Mouse (Mus musculus): ENCODE measurements around the gene Abca5. TPM values are rescaled to one million over a fixed set of nuclear protein-coding genes. Genes with fewer than 3 reads are reported as not detected.

Abca5 gene
- polyA plus RNA-seq, 1 experiment from 2014 or later, result 7.9 TPM

GRCm38 (mm10) chr11:110257061-110257460 is 80.5 kb downstream of the Abca5 start:
- 93% methylated on average over 4 of the region's 4 CpGs for WGBS
- no peak overlapping the region for H3K4me3 ChIP-seq
- no peak for ATAC-seq (ENCODE audit: insufficient number of reproducible peaks, low FRiP score, low TSS enrichment, low read depth)

GRCm38 (mm10) chr11:110252256-110252655 is 85.3 kb downstream of the Abca5 start:
- Histone ChIP-seq H3K9ac (no peak overlapping the region), H3K27me3 (no peaks in the 10 kb centered on the region), H3K4me1 (no peaks in the 10 kb centered on the region), H3K27ac (no peak overlapping the region), H3K4me2 (no peak overlapping the region), H3K4me3 (no peak overlapping the region), H3K9me3 (no peaks in the 10 kb centered on the region), H3K36me3 (no peaks in the 10 kb centered on the region)
- ATAC-seq (ENCODE audit: insufficient number of reproducible peaks, low FRiP score, low TSS enrichment, low read depth), result no peak
- 80% methylated on average over 3 of the region's 3 CpGs for WGBS

More at GRCm38 (mm10) chr11:110257061-110257460, 80.5 kb downstream of the Abca5 start:
- no peaks in the 10 kb centered on the region for H3K36me3 ChIP-seq
- H3K4me1 ChIP-seq, result no peaks in the 10 kb centered on the region
- no peak overlapping the region for H3K4me2 ChIP-seq
- H3K27me3 ChIP-seq, result no peaks in the 10 kb centered on the region
- no peak overlapping the region for H3K9ac ChIP-seq
- no peaks in the 10 kb centered on the region for H3K9me3 ChIP-seq
- H3K27ac ChIP-seq, result no peak overlapping the region

DNA sequence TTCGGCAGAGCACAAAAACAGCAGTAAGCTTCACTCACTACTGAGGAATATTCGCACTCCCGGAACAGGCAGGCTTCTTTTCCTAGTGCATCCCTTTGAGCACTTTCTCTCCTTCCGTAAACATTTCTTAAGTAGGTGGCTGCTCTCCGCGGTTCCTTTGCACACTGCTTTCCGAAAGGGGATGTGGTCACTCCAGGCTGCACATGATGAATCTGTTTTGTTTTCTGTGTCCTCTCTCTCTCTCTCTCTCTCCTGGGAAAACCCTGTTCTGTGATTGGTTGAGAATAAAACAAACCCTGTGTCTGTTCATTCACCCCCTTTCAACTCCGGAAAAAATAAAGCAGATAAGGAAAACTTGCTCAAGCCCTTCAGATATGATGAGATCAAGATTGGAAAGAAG is 86.0 kb downstream of the Abca5 start, which contains the start of gene Abca6:
TSS of gene Abca6 (minus strand) at position 243 of the 400 bp plus-strand sequence.
- Histone ChIP-seq H3K4me2 (0 out of 2 replicates have a peak within 1 kb of the TSS, but pooled peaks have one; percentile 14), H3K4me3 (peak within 1 kb of the TSS; percentile 17), H3K9me3 (no peaks in the 10 kb centered on the region), H3K27me3 (no peaks in the 10 kb centered on the region), H3K4me1 (no peaks in the 10 kb centered on the region), H3K36me3 (no peaks in the 10 kb centered on the region), H3K9ac (no peak within 1 kb of the TSS), H3K27ac (no peak within 1 kb of the TSS)
- no peak for ATAC-seq (ENCODE audit: insufficient number of reproducible peaks, low FRiP score, low TSS enrichment, low read depth)
- 19% methylated on average over 8 of the region's 8 CpGs for WGBS

DNA sequence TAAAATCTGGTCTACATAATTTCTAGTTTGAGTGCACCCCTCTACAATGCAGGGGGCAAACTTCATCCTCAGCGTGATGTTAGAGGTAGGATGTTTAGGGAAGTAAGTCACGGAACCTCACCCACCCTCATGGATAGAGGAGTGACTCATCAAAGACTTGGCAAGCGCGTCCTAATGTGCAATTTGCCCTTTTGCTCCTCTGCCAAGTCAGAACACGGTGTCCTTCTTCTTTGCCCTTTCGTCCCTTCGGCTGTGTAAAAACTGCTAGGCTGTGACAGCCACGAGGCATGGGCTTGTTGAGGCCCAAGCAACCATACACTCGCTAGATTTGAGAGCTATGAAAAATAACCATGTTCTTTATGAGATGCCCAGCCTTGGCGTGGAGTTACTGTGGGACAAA is 92.8 kb downstream of the Abca5 start:
- no peak overlapping the region for H3K27ac ChIP-seq
- no peaks in the 10 kb centered on the region for H3K9me3 ChIP-seq
- H3K4me2 ChIP-seq, result no peak overlapping the region
- H3K36me3 ChIP-seq, result no peaks in the 10 kb centered on the region
- H3K4me3 ChIP-seq, result no peak overlapping the region
- H3K9ac ChIP-seq, result no peak overlapping the region
- WGBS, result 87% methylated on average over 10 of the region's 10 CpGs
- no peaks in the 10 kb centered on the region for H3K27me3 ChIP-seq
- no peaks in the 10 kb centered on the region for H3K4me1 ChIP-seq
- ATAC-seq (ENCODE audit: insufficient number of reproducible peaks, low FRiP score, low TSS enrichment, low read depth), result no peak

- Histone ChIP-seq H3K9me3 (no peaks in the 10 kb centered on the region), H3K9ac (no peak overlapping the region), H3K27ac (no peak overlapping the region), H3K4me2 (no peak overlapping the region), H3K4me3 (no peak overlapping the region), H3K36me3 (no peaks in the 10 kb centered on the region), H3K27me3 (no peaks in the 10 kb centered on the region), H3K4me1 (no peaks in the 10 kb centered on the region)
- WGBS, result 84% methylated on average over 2 of the region's 2 CpGs
- ATAC-seq (ENCODE audit: insufficient number of reproducible peaks, low FRiP score, low TSS enrichment, low read depth), result no peak
Measured at GRCm38 (mm10) chr11:110237466-110237865, 100.0 kb downstream of the Abca5 start.

DNA sequence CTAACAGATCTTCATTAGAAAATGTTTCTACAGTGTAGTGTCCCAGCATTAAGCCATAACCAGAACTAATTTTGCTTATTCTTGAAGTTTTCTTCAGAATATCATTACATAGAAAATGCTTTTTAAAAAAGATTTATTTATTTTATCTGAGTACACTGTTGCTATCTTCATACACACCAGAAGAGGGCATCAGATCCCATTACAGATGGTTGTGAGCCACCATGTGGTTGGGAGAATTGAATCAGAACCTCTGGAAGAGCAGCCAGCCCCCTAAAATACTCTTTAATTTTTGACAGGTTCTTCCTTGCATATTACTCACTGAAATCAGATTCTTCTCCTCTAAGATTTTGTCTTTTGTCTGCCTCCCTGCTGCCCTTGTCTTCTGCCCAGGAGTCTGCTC is 104.5 kb downstream of the Abca5 start:
- no peak for ATAC-seq (ENCODE audit: insufficient number of reproducible peaks, low FRiP score, low TSS enrichment, low read depth)
- Histone ChIP-seq H3K36me3 (no peaks in the 10 kb centered on the region), H3K4me1 (no peaks in the 10 kb centered on the region), H3K9ac (no peak overlapping the region), H3K9me3 (no peaks in the 10 kb centered on the region), H3K4me3 (no peak overlapping the region), H3K27ac (no peak overlapping the region), H3K4me2 (no peak overlapping the region), H3K27me3 (no peaks in the 10 kb centered on the region)

Other genes starting within 250 kb of the Abca5 start
- 3.5 and 5.6 TPM in 2 replicates for gene Abca8a, start 241.7 kb downstream of the Abca5 start, polyA plus RNA-seq (2015; fragmentation: Nextera tagmentation; extraction: Ambion mirVana)
- gene Abca9, start 169.5 kb downstream of the Abca5 start, polyA plus RNA-seq (2015; fragmentation: Nextera tagmentation; extraction: Ambion mirVana), result 10.0 and 12.7 TPM in 2 replicates
- 0.58 and 0.88 TPM in 2 replicates for gene Abca6, start 85.9 kb downstream of the Abca5 start, polyA plus RNA-seq (2015; fragmentation: Nextera tagmentation; extraction: Ambion mirVana)
- gene Map2k6, start 61.4 kb upstream of the Abca5 start, polyA plus RNA-seq (2015; fragmentation: Nextera tagmentation; extraction: Ambion mirVana), result 21.1 and 21.9 TPM in 2 replicates

Measured in limb, embryonic 15.5 days (tissue).